Mouse (Mus musculus) intestine, embryonic 15.5 days (tissue): Measurements from ENCODE around the gene Mrpl45. TPM values are rescaled to one million over a fixed set of nuclear protein-coding genes. Genes with fewer than 3 reads are reported as not detected.

Experiments used
- ATAC-seq: fragments of 200-750 bp; cut with Nextera tagmentation; 2 replicates; pipeline ENCODE4 v1.8.0; 2017; ENCODE audit warnings: moderate TSS enrichment, moderate library complexity
- H3K27ac ChIP-seq: fragments of 300-500 bp; sonication (generic); 2 replicates; pipeline ENCODE4 v1.5.1; 2015; ENCODE audit warnings: mild to moderate bottlenecking, inconsistent platforms
- H3K27me3 ChIP-seq: fragments of 300-500 bp; sonication (generic); replicated peaks from 2 replicates; pipeline ENCODE4 v1.6.1; 2015; ENCODE audit warnings: inconsistent platforms
- H3K36me3 ChIP-seq: fragments of 300-500 bp; sonication (generic); 2 replicates; pipeline ENCODE4 v1.6.1; 2015; ENCODE audit warnings: inconsistent platforms
- H3K4me1 ChIP-seq: fragments of 300-500 bp; sonication (generic); replicated peaks from 2 replicates; pipeline ENCODE4 v1.6.1; 2015; ENCODE audit warnings: inconsistent platforms
- H3K4me2 ChIP-seq: fragments of 300-500 bp; sonication (generic); replicated peaks from 2 replicates; pipeline ENCODE4 v1.6.1; 2015; ENCODE audit warnings: mild to moderate bottlenecking, inconsistent platforms
- H3K4me3 ChIP-seq: fragments of 300-500 bp; sonication (generic); replicated peaks from 2 replicates; pipeline ENCODE4 v1.5.1; 2015; ENCODE audit warnings: inconsistent platforms
- H3K9ac ChIP-seq: fragments of 300-500 bp; sonication (generic); 2 replicates; pipeline ENCODE4 v1.6.1; 2015; ENCODE audit warnings: inconsistent platforms
- H3K9me3 ChIP-seq: fragments of 300-500 bp; sonication (generic); 2 replicates; pipeline ENCODE4 v1.6.1; 2016; ENCODE audit warnings: inconsistent platforms
- WGBS: fragments of 180-500 bp; shearing (Covaris S2); methylation state at CpG from one replicate; pipeline ENCODE4 v1.1.7; 2015; 5-methylcytosine and 5-hydroxymethylcytosine counted together
- polyA plus RNA-seq: library from polyadenylated mRNA; unstranded; fragments of >200 nt; fragmentation: Nextera tagmentation; extraction: Ambion mirVana; gene quantifications from 2 replicates; pipeline ENCODE4 v1.2.1, GENCODE M21; 2015

The Mrpl45 gene
- polyA plus RNA-seq, 1 experiment from 2014 or later, result 60.3 TPM

DNA sequence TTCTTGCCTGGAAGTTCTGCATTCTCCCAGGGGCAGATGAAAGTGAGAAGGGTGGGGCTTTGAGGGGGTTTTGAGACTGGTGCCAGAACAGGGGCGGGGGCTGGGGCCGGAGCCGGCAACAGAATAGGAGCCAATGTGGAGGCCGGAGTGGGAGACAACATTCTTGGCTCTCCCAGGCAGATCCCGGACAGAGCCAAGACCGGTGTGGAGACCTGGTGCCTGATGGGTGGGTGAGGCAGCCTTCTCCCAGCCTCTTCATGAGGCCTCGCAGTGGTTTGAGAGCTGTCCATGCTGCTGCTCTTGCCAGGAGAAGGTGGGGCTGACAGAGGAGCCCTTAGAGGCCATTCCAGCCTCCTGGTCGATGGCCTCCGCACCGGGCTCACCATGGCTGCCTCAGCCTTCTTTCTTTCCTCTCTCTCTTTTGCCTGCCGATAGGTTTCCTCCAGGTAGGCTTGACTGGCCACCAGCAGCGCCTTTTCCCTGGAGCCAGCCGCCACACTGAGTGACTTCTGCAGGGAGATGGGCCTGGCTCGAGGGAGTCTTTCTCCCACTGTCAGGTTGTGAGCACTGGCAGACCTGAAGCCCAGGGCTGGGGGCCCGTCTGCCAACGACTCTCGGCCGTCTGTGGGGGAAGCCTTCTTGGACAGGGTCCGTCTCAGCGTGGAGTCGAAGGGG is 22.9 kb downstream of the Mrpl45 start:
- Histone ChIP-seq H3K27me3 (no peaks in the 10 kb centered on the region), H3K4me2 (peak overlapping the region; percentile 46), H3K4me1 (peaks cover 24% of the 10 kb centered on the region), H3K27ac (peak overlapping the region; percentile 81), H3K36me3 (no peaks in the 10 kb centered on the region), H3K9me3 (no peaks in the 10 kb centered on the region), H3K9ac (peak overlapping the region; percentile 17; the same call in 1 of the 2 replicates), H3K4me3 (no peak overlapping the region)
- peak; percentile 55 for ATAC-seq
- WGBS, result 44% methylated on average over 21 of the region's 21 CpGs

DNA sequence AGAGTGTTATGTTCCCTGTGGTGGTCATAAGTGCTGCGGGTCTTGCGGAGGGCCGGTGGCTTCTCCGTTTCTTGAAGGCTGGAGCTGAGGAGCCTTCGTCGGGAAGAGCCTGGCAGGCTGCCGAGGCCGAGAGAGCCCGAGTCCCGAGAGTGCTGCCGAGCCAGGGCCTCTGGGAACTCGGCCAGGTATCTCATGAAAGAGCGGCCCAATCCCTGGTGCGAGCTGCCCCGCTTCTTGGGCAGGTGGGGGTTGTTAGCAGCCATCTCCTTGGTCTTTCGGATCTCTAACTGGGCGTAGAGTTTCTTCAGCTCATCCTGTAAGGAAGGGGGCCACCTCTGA is 23.4 kb downstream of the Mrpl45 start:
- Histone ChIP-seq H3K4me1 (peaks cover 29% of the 10 kb centered on the region), H3K36me3 (no peaks in the 10 kb centered on the region), H3K27ac (peak overlapping the region; percentile 81), H3K27me3 (no peaks in the 10 kb centered on the region), H3K4me2 (peak overlapping the region; percentile 46), H3K9ac (peak overlapping the region; percentile 17; the same call in 1 of the 2 replicates), H3K4me3 (no peak overlapping the region), H3K9me3 (no peaks in the 10 kb centered on the region)
- WGBS, result 41% methylated on average over 17 of the region's 17 CpGs
- no peak; the same call in 1 of the 2 replicates for ATAC-seq

DNA sequence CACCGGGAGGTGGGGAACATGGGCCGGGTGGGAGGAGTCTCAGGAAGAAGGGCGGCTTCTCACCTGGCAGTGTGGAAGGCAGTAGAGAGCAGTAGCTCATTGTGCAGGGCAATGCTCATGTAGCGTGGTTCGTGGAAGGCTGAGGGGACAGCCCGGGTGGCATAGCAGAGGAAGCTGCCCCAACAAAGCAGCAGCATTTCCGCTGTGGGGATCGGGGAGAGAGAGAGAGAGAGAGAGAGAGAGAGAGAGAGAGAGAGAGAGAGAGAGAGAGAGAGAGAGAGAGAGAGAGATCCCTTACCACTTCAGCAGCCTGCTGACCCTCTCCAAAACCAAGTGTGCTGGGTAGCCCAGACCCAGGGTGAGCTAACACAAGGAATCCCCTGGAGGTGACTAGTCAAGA is 27.7 kb downstream of the Mrpl45 start:
- peak overlapping the region; percentile 43; the same call in 1 of the 2 replicates for H3K4me2 ChIP-seq
- no peak overlapping the region for H3K9ac ChIP-seq
- WGBS, result 39% methylated on average over 6 of the region's 8 CpGs

DNA sequence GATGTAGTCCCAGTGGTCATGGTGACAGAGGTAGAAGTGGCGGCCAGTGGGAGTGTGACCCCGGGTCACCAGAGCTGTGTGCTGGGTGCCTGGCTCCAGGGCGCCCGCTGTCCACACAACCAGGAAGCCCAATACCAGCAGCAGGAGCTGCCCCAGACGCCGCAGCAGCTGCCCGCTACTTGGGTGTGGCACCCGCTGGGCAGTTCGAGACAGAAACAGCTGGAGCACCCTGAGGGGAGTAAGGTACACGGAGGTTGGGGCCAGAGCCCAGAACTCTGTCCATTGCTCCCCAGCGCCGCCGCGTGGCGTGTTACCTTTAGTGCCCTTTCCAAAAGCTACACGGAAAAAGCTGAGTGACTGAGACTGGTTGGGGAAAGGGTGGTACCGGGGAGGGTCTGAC is 28.1 kb downstream of the Mrpl45 start:
- Histone ChIP-seq H3K4me2 (peak overlapping the region; percentile 43), H3K9me3 (no peaks in the 10 kb centered on the region), H3K27me3 (no peaks in the 10 kb centered on the region), H3K4me3 (0 out of 2 replicates have a peak overlapping the region, but pooled peaks have one; percentile 1), H3K36me3 (no peaks in the 10 kb centered on the region), H3K9ac (no peak overlapping the region), H3K27ac (no peak overlapping the region), H3K4me1 (peaks cover 10% of the 10 kb centered on the region)
- ATAC-seq, result peak; percentile 40; the same call in 1 of the 2 replicates
- 25% methylated on average over 17 of the region's 17 CpGs for WGBS

More for the DNA sequence above, 27.7 kb downstream of the Mrpl45 start:
- ATAC-seq, result no peak
- Histone ChIP-seq H3K4me1 (peaks cover 15% of the 10 kb centered on the region), H3K9me3 (no peaks in the 10 kb centered on the region), H3K27me3 (no peaks in the 10 kb centered on the region), H3K4me3 (no peak overlapping the region), H3K27ac (no peak overlapping the region), H3K36me3 (no peaks in the 10 kb centered on the region)

DNA sequence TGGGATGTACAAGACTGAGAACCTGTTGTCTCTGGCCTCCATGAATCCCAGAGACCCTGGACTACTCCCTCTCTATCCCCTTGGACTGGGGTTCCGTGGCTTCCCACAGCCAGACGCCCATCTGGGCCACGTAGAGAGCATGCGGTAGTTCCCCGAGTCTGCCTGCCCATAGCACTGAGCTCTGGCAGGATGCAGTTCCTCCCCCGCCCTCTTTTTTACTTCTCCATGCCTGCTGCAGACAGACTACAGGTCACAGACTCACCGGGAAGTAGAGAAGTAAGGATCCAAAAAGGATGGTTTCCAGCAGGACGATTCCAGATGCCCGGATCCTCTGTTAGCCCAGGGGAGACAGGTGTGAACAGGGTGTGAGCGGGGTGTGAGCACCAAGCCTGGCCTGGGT is 29.9 kb downstream of the Mrpl45 start:
- no peak overlapping the region for H3K27ac ChIP-seq
- H3K36me3 ChIP-seq, result no peaks in the 10 kb centered on the region
- peaks cover 16% of the 10 kb centered on the region for H3K4me1 ChIP-seq
- no peak overlapping the region for H3K4me2 ChIP-seq
- no peak for ATAC-seq
- no peak overlapping the region for H3K4me3 ChIP-seq
- no peak overlapping the region for H3K9ac ChIP-seq
- H3K27me3 ChIP-seq, result no peaks in the 10 kb centered on the region
- no peaks in the 10 kb centered on the region for H3K9me3 ChIP-seq
- WGBS, result 60% methylated on average over 10 of the region's 10 CpGs

DNA sequence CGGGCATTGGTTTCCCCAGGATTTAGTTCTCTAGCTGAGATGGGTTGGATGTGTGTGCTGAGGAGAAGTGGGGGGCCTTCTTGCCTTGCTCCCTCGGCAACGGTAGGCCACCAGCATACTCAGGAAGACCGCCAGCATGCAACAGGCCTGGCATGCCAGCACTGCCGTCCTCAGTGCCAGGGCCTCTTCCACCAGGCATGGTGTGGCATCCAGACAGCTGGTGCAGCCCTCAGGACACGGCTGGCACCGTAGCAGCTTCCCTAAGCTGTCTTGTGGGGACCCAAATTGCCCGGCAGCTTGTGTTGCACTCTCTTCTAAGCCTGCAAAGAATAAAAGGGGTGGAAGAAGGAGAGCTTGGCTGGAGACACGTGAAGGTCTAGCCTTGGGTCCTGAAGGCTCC is 30.9 kb downstream of the Mrpl45 start:
- Histone ChIP-seq H3K36me3 (no peaks in the 10 kb centered on the region), H3K4me3 (no peak overlapping the region), H3K9me3 (no peaks in the 10 kb centered on the region), H3K27me3 (no peaks in the 10 kb centered on the region), H3K9ac (no peak overlapping the region), H3K4me2 (no peak overlapping the region), H3K27ac (no peak overlapping the region), H3K4me1 (peaks cover 17% of the 10 kb centered on the region)
- WGBS, result 82% methylated on average over 9 of the region's 9 CpGs
- no peak for ATAC-seq

DNA sequence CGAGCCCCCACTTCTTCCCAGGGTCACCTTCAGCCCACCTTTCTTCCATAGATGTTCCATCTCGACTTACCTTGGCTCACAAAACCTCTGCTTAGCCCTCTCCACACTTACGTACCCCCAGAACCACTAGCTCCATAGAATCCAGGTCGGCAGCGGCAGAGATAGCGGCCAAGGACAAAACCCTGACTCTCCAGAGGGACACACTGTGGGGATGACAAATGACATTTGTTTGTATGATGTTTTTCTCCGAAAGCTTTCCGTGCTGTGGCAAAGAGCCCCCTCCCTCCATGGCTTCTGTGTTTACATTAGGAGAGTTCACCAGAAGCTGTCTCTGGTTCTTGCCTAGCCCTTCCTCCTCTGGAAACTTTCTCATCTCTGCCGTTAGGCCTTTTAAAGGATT is 31.8 kb downstream of the Mrpl45 start:
- H3K27me3 ChIP-seq, result no peaks in the 10 kb centered on the region
- no peak overlapping the region for H3K9ac ChIP-seq
- H3K36me3 ChIP-seq, result no peaks in the 10 kb centered on the region
- H3K4me2 ChIP-seq, result no peak overlapping the region
- H3K27ac ChIP-seq, result no peak overlapping the region
- WGBS, result 64% methylated on average over 9 of the region's 9 CpGs
- no peak for ATAC-seq
- no peak overlapping the region for H3K4me3 ChIP-seq
- peaks cover 17% of the 10 kb centered on the region for H3K4me1 ChIP-seq
- no peaks in the 10 kb centered on the region for H3K9me3 ChIP-seq

DNA sequence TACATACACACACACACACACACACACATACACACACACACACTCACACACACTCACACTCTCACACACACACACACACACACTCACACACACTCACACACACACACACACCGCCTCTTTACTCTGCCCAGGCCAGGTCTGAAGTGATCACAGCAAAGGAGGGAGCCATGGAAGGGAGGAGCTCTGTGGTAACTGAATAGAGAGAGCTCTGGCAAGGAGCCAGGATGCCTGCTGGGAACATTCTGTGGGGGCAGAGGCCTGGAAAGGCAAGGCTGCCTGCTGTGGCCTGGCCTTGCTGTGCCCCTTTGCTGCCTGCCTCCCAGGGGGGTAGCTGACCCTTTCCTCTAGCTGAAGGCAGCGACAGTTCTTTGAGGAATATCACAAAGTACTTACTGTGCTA is 34.5 kb downstream of the Mrpl45 start:
- H3K27ac ChIP-seq, result peak overlapping the region; percentile 19
- peak; percentile 78 for ATAC-seq
- WGBS, result 23% methylated on average over 2 of the region's 2 CpGs
- no peaks in the 10 kb centered on the region for H3K27me3 ChIP-seq
- peaks cover 10% of the 10 kb centered on the region for H3K4me1 ChIP-seq
- no peak overlapping the region for H3K4me3 ChIP-seq
- H3K36me3 ChIP-seq, result no peaks in the 10 kb centered on the region
- H3K4me2 ChIP-seq, result no peak overlapping the region
- H3K9ac ChIP-seq, result no peak overlapping the region
- H3K9me3 ChIP-seq, result no peaks in the 10 kb centered on the region

DNA sequence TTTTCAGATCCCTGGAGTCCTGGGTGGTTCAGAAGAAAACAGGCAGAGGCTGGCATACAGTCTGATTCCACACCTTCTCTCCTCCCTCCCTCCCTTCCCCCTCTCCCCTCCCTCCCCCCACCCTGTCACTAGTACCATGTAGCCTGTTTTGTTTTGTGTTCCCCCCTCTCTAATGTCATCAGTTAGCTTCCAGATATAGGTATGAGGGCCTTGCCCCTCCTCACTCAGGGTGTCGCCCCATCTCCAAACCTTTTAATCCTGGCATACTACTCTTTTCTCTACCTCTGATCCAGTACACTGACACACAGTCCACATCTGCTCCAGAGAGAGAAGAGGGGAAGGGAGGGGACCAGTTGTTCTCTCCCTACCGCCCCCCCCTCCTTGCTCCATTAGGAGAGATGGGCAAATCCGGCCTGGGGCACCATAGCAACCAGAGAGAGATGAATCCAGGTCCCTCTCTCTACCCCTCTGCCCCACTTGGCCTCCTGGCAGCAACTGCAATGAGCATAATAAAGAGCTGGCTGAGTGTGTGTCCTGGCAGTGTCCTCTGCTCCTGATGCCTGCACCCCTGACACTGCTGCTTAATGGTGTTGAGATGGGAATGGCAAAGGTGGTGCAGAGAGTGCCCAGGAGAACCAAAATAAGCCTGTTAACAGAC is 36.6 kb downstream of the Mrpl45 start, which contains the start of gene Gpr179:
TSS of gene Gpr179 (minus strand) at position 51 of the 658 bp plus-strand sequence.
- ATAC-seq, result no peak
- Histone ChIP-seq H3K9ac (no peak within 1 kb of the TSS), H3K27ac (0 out of 2 replicates have a peak within 1 kb of the TSS, but pooled peaks have one; percentile 11), H3K4me3 (no peak within 1 kb of the TSS), H3K9me3 (no peaks in the 10 kb centered on the region), H3K36me3 (no peaks in the 10 kb centered on the region), H3K27me3 (no peaks in the 10 kb centered on the region), H3K4me1 (peaks cover 10% of the 10 kb centered on the region), H3K4me2 (no peak within 1 kb of the TSS)
- WGBS, result 68% methylated on average over 3 of the region's 3 CpGs

DNA sequence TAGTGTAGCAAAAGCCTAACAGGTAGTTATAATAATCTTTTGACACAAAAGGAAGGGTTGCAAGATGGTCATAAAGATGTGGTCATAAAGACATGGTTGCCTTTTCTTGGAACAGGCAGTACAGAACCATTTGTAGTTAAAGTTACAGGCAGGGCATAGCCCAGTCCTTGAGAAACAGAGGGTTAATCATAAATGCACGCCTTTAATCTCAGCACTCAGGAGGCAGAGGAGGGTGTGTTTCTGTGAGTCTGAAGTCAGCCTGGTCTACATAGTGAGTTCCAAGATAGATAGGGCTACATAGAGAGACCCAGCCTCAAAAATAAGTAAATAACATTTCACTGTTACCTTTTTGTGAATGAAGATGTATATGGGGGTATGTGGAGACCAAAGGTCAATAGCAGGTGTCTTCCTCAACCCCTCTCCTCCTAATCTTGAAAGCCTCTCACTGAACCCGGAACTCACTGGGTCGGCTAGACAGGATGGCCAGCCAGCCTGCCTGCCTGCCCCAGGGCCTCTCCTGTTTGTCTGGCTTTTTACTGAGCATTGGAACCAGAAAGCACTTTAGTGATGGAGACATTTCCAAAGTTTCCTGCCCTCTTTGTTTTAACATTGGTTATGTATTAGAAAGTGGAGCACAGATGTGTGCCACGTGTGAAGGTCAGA is 37.5 kb downstream of the Mrpl45 start:
- 52% methylated on average over 4 of the region's 4 CpGs for WGBS
- no peak overlapping the region for H3K4me3 ChIP-seq
- H3K27ac ChIP-seq, result 0 out of 2 replicates have a peak overlapping the region, but pooled peaks have one; percentile 11
- no peak overlapping the region for H3K4me2 ChIP-seq
- no peaks in the 10 kb centered on the region for H3K27me3 ChIP-seq
- H3K36me3 ChIP-seq, result no peaks in the 10 kb centered on the region
- H3K9me3 ChIP-seq, result no peaks in the 10 kb centered on the region
- ATAC-seq, result peak; percentile 59
- peaks cover 10% of the 10 kb centered on the region for H3K4me1 ChIP-seq
- no peak overlapping the region for H3K9ac ChIP-seq

DNA sequence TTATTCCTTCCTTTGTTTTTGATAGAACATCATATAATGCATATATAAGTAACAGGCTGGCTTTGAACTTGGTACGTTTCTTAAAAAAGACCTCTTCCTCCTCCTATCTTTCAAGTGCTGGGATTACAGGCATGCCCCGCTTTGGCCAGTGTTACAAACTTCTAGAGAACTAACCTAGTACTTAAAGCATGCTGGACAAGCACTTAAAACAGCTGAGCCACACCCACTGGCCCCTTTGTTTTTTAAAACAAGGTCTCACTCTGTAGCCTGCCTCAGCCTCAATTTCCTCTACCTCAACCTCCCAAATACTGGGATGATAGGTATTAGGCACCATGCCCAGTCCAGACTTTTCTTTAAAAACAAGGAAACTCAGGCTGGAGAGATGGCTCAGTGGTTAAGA is 39.1 kb downstream of the Mrpl45 start:
- Histone ChIP-seq H3K36me3 (no peaks in the 10 kb centered on the region), H3K4me2 (no peak overlapping the region), H3K27ac (no peak overlapping the region), H3K9ac (no peak overlapping the region), H3K9me3 (no peaks in the 10 kb centered on the region), H3K4me3 (no peak overlapping the region), H3K4me1 (peaks cover 8% of the 10 kb centered on the region), H3K27me3 (no peaks in the 10 kb centered on the region)
- WGBS, result 70% methylated on average over 2 of the region's 2 CpGs
- no peak for ATAC-seq

DNA sequence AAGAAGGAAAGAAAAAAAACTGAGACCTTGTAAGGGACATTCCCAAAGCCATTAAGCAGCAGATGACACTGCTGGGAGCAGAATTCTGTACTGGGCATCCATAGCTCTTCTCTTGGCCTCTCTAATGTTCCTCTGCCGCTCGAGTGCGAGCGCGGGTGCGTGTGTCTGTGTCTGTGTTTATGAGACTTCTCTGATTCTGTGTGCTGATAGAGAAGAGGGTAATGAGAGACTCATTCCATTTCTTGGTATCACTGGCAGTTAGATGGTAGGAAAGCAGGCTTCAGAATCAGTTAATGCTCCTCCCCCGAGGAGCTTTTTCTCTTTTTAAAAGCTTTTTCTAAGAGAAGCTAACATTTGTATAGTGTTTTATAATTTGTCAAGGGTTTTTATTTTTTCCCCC is 39.7 kb downstream of the Mrpl45 start:
- ATAC-seq, result no peak
- Histone ChIP-seq H3K4me2 (no peak overlapping the region), H3K4me1 (peaks cover 3% of the 10 kb centered on the region; the same call in 1 of the 2 replicates), H3K9me3 (no peaks in the 10 kb centered on the region), H3K27me3 (no peaks in the 10 kb centered on the region), H3K27ac (no peak overlapping the region), H3K9ac (no peak overlapping the region), H3K36me3 (no peaks in the 10 kb centered on the region), H3K4me3 (no peak overlapping the region)
- 86% methylated on average over 7 of the region's 7 CpGs for WGBS
